Mouse (Mus musculus) intestine, postnatal 0 days (tissue): ENCODE measurements around the gene Atp8a2. TPM values are rescaled to one million over a fixed set of nuclear protein-coding genes. Genes with fewer than 3 reads are reported as not detected.

Experiments used
- ATAC-seq: fragments of 200-750 bp; cut with Nextera tagmentation; 2 replicates; pipeline ENCODE4 v1.8.0; 2017; ENCODE audit warnings: mild to moderate bottlenecking, moderate TSS enrichment, moderate library complexity
- H3K27ac ChIP-seq: fragments of 300-500 bp; sonication (generic); 2 replicates; pipeline ENCODE4 v1.5.1; 2014; ENCODE audit warnings: mild to moderate bottlenecking, low read depth, low read length, moderate library complexity
- H3K27me3 ChIP-seq: fragments of 300-500 bp; sonication (generic); replicated peaks from 2 replicates; pipeline ENCODE4 v1.6.1; 2014; ENCODE audit warnings: low read length, mixed read lengths; ENCODE audit not compliant: control insufficient read depth, insufficient read depth
- H3K36me3 ChIP-seq: fragments of 300-500 bp; sonication (generic); 2 replicates; pipeline ENCODE4 v1.6.1; 2014; ENCODE audit warnings: mild to moderate bottlenecking, moderate library complexity; ENCODE audit not compliant: control insufficient read depth, insufficient read depth
- H3K4me1 ChIP-seq: fragments of 300-500 bp; sonication (generic); replicated peaks from 2 replicates; pipeline ENCODE4 v1.6.1; 2014; ENCODE audit warnings: antibody characterized with exemption, low read length, mixed read lengths; ENCODE audit not compliant: control insufficient read depth, insufficient read depth
- H3K4me2 ChIP-seq: fragments of 300-500 bp; sonication (generic); replicated peaks from 2 replicates; pipeline ENCODE4 v1.6.1; 2014; ENCODE audit warnings: low read depth, mild to moderate bottlenecking, moderate library complexity
- H3K4me3 ChIP-seq: fragments of 300-500 bp; sonication (generic); 2 replicates; pipeline ENCODE4 v1.5.1; 2014; ENCODE audit warnings: low read depth, low read length
- H3K9ac ChIP-seq: fragments of 300-500 bp; sonication (generic); 2 replicates; pipeline ENCODE4 v1.6.1; 2014; ENCODE audit warnings: mild to moderate bottlenecking, low read depth, low read length
- H3K9me3 ChIP-seq: fragments of 300-500 bp; sonication (generic); 2 replicates; pipeline ENCODE4 v1.6.1; 2016; ENCODE audit warnings: mixed run types; ENCODE audit not compliant: control insufficient read depth
- CTCF ChIP-seq: sonication (generic); IDR thresholded peaks from 2 replicates; pipeline ENCODE4 v1.5.1; 2016; ENCODE audit warnings: low read depth, mild to moderate bottlenecking, control low read depth, antibody characterized with exemption, moderate library complexity
- WGBS: fragments of 180-500 bp; shearing (Covaris S2); extraction: QIAGEN DNeasy Blood & Tissue Kit; methylation state at CpG from one replicate; pipeline ENCODE4 v1.1.7; 2014; 5-methylcytosine and 5-hydroxymethylcytosine counted together
- polyA plus RNA-seq: library from polyadenylated mRNA; unstranded; fragments of >200 nt; fragmentation: Nextera tagmentation; extraction: Ambion mirVana; gene quantifications from 2 replicates; pipeline ENCODE4 v1.2.1, GENCODE M21; 2015

The Atp8a2 gene
- polyA plus RNA-seq, 1 experiment from 2014 or later = 5.1 TPM

DNA sequence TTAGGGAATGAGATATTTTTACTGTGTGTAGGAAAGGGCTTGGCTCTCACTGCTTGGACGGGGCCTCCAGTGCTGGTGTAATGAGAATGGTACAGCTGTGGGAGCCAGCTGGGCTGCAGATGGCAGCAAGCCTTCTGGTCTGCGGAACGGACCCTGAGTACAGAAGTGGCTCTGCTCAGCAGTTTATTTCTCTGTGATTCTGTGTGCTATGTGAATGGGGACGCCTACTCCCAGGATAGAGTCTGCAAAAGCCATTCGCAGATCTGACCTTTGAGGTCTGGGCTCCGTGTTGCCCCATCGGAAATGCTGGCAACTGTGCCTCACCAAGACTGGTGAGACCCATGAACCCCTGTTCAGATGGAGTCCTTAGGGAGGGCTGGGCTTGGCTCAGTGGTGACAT is 569.2 kb downstream of the Atp8a2 start:
- 32% methylated on average over 7 of the region's 7 CpGs for WGBS

GRCm38 (mm10) chr14:59627142-59627680 is 569.8 kb downstream of the Atp8a2 start:
- Histone ChIP-seq H3K4me2 (peak overlapping the region; percentile 99), H3K4me3 (peak overlapping the region; percentile 61), H3K27me3 (0 out of 2 replicates have a peak, but pooled peaks cover 5% of the 10 kb centered on the region), H3K36me3 (0 out of 2 replicates have a peak, but pooled peaks cover 6% of the 10 kb centered on the region), H3K9ac (no peak overlapping the region), H3K9me3 (no peaks in the 10 kb centered on the region), H3K27ac (no peak overlapping the region), H3K4me1 (no peaks in the 10 kb centered on the region; the same call in 1 of the 2 replicates)
- WGBS = 36% methylated on average over 9 of the region's 9 CpGs
- no peak for TF ChIP-seq CTCF
- no peak for ATAC-seq

More for the DNA sequence above, 569.2 kb downstream of the Atp8a2 start:
- Histone ChIP-seq H3K27me3 (0 out of 2 replicates have a peak, but pooled peaks cover 5% of the 10 kb centered on the region), H3K36me3 (0 out of 2 replicates have a peak, but pooled peaks cover 6% of the 10 kb centered on the region), H3K4me3 (peak overlapping the region; percentile 61; the same call in 1 of the 2 replicates), H3K27ac (no peak overlapping the region), H3K9me3 (no peaks in the 10 kb centered on the region), H3K4me1 (no peaks in the 10 kb centered on the region; the same call in 1 of the 2 replicates), H3K4me2 (peak overlapping the region; percentile 99), H3K9ac (no peak overlapping the region; the same call in 1 of the 2 replicates)
- no peak for ATAC-seq
- peak; percentile 41 for TF ChIP-seq CTCF

- 0 out of 2 replicates have a peak, but pooled peaks cover 5% of the 10 kb centered on the region for H3K27me3 ChIP-seq
- TF ChIP-seq CTCF = no peak
- H3K36me3 ChIP-seq = 0 out of 2 replicates have a peak, but pooled peaks cover 6% of the 10 kb centered on the region
- ATAC-seq = no peak
- H3K9me3 ChIP-seq = no peaks in the 10 kb centered on the region
- H3K4me1 ChIP-seq = no peaks in the 10 kb centered on the region; the same call in 1 of the 2 replicates
- H3K27ac ChIP-seq = no peak overlapping the region
- 36% methylated on average over 8 of the region's 8 CpGs for WGBS
- H3K4me2 ChIP-seq = peak overlapping the region; percentile 99
- H3K4me3 ChIP-seq = peak overlapping the region; percentile 61
- no peak overlapping the region for H3K9ac ChIP-seq
Measured at GRCm38 (mm10) chr14:59626711-59627110, 570.3 kb downstream of the Atp8a2 start.

GRCm38 (mm10) chr14:59625806-59626364 is 571.1 kb downstream of the Atp8a2 start:
- WGBS = under 1% methylated on average over 51 of the region's 51 CpGs
- peak; percentile 21 for TF ChIP-seq CTCF
- no peak overlapping the region for H3K27ac ChIP-seq
- 0 out of 2 replicates have a peak, but pooled peaks cover 5% of the 10 kb centered on the region for H3K27me3 ChIP-seq
- H3K9ac ChIP-seq = peak overlapping the region; percentile 50; the same call in 1 of the 2 replicates
- H3K4me1 ChIP-seq = no peaks in the 10 kb centered on the region; the same call in 1 of the 2 replicates
- peak overlapping the region; percentile 61 for H3K4me3 ChIP-seq
- peak overlapping the region; percentile 99 for H3K4me2 ChIP-seq
- ATAC-seq = peak; percentile 44
- no peaks in the 10 kb centered on the region for H3K9me3 ChIP-seq
- 0 out of 2 replicates have a peak, but pooled peaks cover 6% of the 10 kb centered on the region for H3K36me3 ChIP-seq

GRCm38 (mm10) chr14:59625158-59625805 is 571.7 kb downstream of the Atp8a2 start, which contains the start of gene Shisa2:
Gene Shisa2, plus strand, starts transcription at chr14:59625308.
- Histone ChIP-seq H3K27ac (peak within 1 kb of the TSS; percentile 41; the same call in 1 of the 2 replicates), H3K27me3 (0 out of 2 replicates have a peak, but pooled peaks cover 5% of the 10 kb centered on the region), H3K9ac (peak within 1 kb of the TSS; percentile 50), H3K9me3 (no peaks in the 10 kb centered on the region), H3K4me3 (peak within 1 kb of the TSS; percentile 61), H3K4me2 (peak within 1 kb of the TSS; percentile 99), H3K4me1 (no peaks in the 10 kb centered on the region; the same call in 1 of the 2 replicates), H3K36me3 (0 out of 2 replicates have a peak, but pooled peaks cover 5% of the 10 kb centered on the region)
- WGBS = under 1% methylated on average over 59 of the region's 65 CpGs
- TF ChIP-seq CTCF = peak; percentile 77
- peak; percentile 71 for ATAC-seq
